Mouse (Mus musculus) limb, embryonic 13.5 days (tissue): ENCODE data around the gene Cntn4. TPM values are rescaled to one million over a fixed set of nuclear protein-coding genes. Genes with fewer than 3 reads are reported as not detected.

Experiments
- ATAC-seq: fragments of 200-750 bp; cut with Nextera tagmentation; 2 replicates; pipeline ENCODE4 v1.8.0; 2017; ENCODE audit warnings: low read depth, moderate number of reproducible peaks, moderate TSS enrichment; ENCODE audit not compliant: low FRiP score
- H3K27ac ChIP-seq: fragments of 300-500 bp; sonication (generic); 2 replicates; pipeline ENCODE4 v1.5.1; 2015; ENCODE audit warnings: inconsistent platforms, mild to moderate bottlenecking, moderate library complexity
- H3K27me3 ChIP-seq: fragments of 300-500 bp; sonication (generic); 2 replicates; pipeline ENCODE4 v1.6.1; 2015; ENCODE audit warnings: mild to moderate bottlenecking, inconsistent platforms
- H3K36me3 ChIP-seq: fragments of 300-500 bp; sonication (generic); 2 replicates; pipeline ENCODE4 v1.6.1; 2015; ENCODE audit warnings: inconsistent platforms, mild to moderate bottlenecking, moderate library complexity
- H3K4me1 ChIP-seq: fragments of 300-500 bp; sonication (generic); 2 replicates; pipeline ENCODE4 v1.6.1; 2015; ENCODE audit warnings: inconsistent platforms
- H3K4me2 ChIP-seq: fragments of 300-500 bp; sonication (generic); replicated peaks from 2 replicates; pipeline ENCODE4 v1.6.1; 2015; ENCODE audit warnings: inconsistent platforms, mild to moderate bottlenecking, moderate library complexity
- H3K4me3 ChIP-seq: fragments of 300-500 bp; sonication (generic); 2 replicates; pipeline ENCODE4 v1.5.1; 2015; ENCODE audit warnings: moderate library complexity, mild to moderate bottlenecking, inconsistent platforms
- H3K9ac ChIP-seq: fragments of 300-500 bp; sonication (generic); 2 replicates; pipeline ENCODE4 v1.6.1; 2015; ENCODE audit warnings: mild to moderate bottlenecking, inconsistent platforms
- H3K9me3 ChIP-seq: fragments of 300-500 bp; sonication (generic); 2 replicates; pipeline ENCODE4 v1.6.1; 2016; ENCODE audit warnings: inconsistent platforms
- WGBS: fragments of 180-500 bp; shearing (Covaris S2); methylation state at CpG from one replicate; pipeline ENCODE4 v1.1.7; 2015; 5-methylcytosine and 5-hydroxymethylcytosine counted together
- polyA plus RNA-seq: library from polyadenylated mRNA; unstranded; fragments of >200 nt; fragmentation: Nextera tagmentation; extraction: Ambion mirVana; gene quantifications from 2 replicates; pipeline ENCODE4 v1.2.1, GENCODE M21; 2015

The Cntn4 gene
- polyA plus RNA-seq, 1 experiment from 2014 or later = 1.8 TPM

GRCm38 (mm10) chr6:106481533-106481932 is 804.1 kb downstream of the Cntn4 start:
- H3K27me3 ChIP-seq = no peaks in the 10 kb centered on the region
- H3K36me3 ChIP-seq = no peaks in the 10 kb centered on the region
- ATAC-seq = no peak
- no peaks in the 10 kb centered on the region for H3K4me1 ChIP-seq
- H3K27ac ChIP-seq = no peak overlapping the region
- H3K4me3 ChIP-seq = no peak overlapping the region
- no peak overlapping the region for H3K9ac ChIP-seq
- no peaks in the 10 kb centered on the region for H3K9me3 ChIP-seq
- H3K4me2 ChIP-seq = no peak overlapping the region
- WGBS = 95% methylated on average over 1 of the region's 1 CpGs

GRCm38 (mm10) chr6:106496303-106496702 is 818.8 kb downstream of the Cntn4 start:
- no peaks in the 10 kb centered on the region for H3K9me3 ChIP-seq
- H3K9ac ChIP-seq = no peak overlapping the region
- H3K27ac ChIP-seq = no peak overlapping the region
- no peak overlapping the region for H3K4me2 ChIP-seq
- H3K36me3 ChIP-seq = no peaks in the 10 kb centered on the region
- no peaks in the 10 kb centered on the region for H3K4me1 ChIP-seq
- ATAC-seq = no peak
- H3K27me3 ChIP-seq = no peaks in the 10 kb centered on the region
- 47% methylated on average over 3 of the region's 3 CpGs for WGBS
- no peak overlapping the region for H3K4me3 ChIP-seq

- Histone ChIP-seq H3K27ac (no peak overlapping the region), H3K4me1 (no peaks in the 10 kb centered on the region), H3K9ac (no peak overlapping the region), H3K27me3 (no peaks in the 10 kb centered on the region), H3K9me3 (no peaks in the 10 kb centered on the region), H3K4me2 (no peak overlapping the region), H3K4me3 (no peak overlapping the region), H3K36me3 (no peaks in the 10 kb centered on the region)
- no peak for ATAC-seq
- 71% methylated on average over 3 of the region's 3 CpGs for WGBS
These were observed 821.7 kb downstream of the Cntn4 start for GRCm38 (mm10) chr6:106499166-106499565.

GRCm38 (mm10) chr6:106503961-106504360 is 826.5 kb downstream of the Cntn4 start:
- Histone ChIP-seq H3K36me3 (no peaks in the 10 kb centered on the region), H3K4me3 (no peak overlapping the region), H3K4me2 (no peak overlapping the region), H3K4me1 (no peaks in the 10 kb centered on the region), H3K9me3 (no peaks in the 10 kb centered on the region), H3K9ac (no peak overlapping the region), H3K27me3 (no peaks in the 10 kb centered on the region), H3K27ac (no peak overlapping the region)
- 38% methylated on average over 9 of the region's 9 CpGs for WGBS
- ATAC-seq = no peak

- 65% methylated on average over 1 of the region's 1 CpGs for WGBS
- H3K4me1 ChIP-seq = no peaks in the 10 kb centered on the region
- no peak overlapping the region for H3K4me2 ChIP-seq
- no peak overlapping the region for H3K27ac ChIP-seq
- H3K4me3 ChIP-seq = no peak overlapping the region
- no peaks in the 10 kb centered on the region for H3K27me3 ChIP-seq
- no peak for ATAC-seq
- H3K9ac ChIP-seq = no peak overlapping the region
- H3K36me3 ChIP-seq = no peaks in the 10 kb centered on the region
- H3K9me3 ChIP-seq = no peaks in the 10 kb centered on the region
These were observed 842.9 kb downstream of the Cntn4 start for GRCm38 (mm10) chr6:106520367-106520766.

- H3K27me3 ChIP-seq = no peaks in the 10 kb centered on the region
- H3K4me2 ChIP-seq = no peak overlapping the region
- H3K9me3 ChIP-seq = no peaks in the 10 kb centered on the region; the same call in 1 of the 2 replicates
- no peak overlapping the region for H3K27ac ChIP-seq
- H3K4me3 ChIP-seq = no peak overlapping the region
- H3K4me1 ChIP-seq = no peaks in the 10 kb centered on the region
- no peaks in the 10 kb centered on the region for H3K36me3 ChIP-seq
- no peak overlapping the region for H3K9ac ChIP-seq
- ATAC-seq = no peak
These were observed 866.0 kb downstream of the Cntn4 start for GRCm38 (mm10) chr6:106543500-106543899.

GRCm38 (mm10) chr6:106561649-106562048 is 884.2 kb downstream of the Cntn4 start:
- H3K27me3 ChIP-seq = no peaks in the 10 kb centered on the region
- WGBS = 69% methylated on average over 6 of the region's 6 CpGs
- no peaks in the 10 kb centered on the region for H3K4me1 ChIP-seq
- H3K4me2 ChIP-seq = no peak overlapping the region
- ATAC-seq = no peak
- H3K9me3 ChIP-seq = no peaks in the 10 kb centered on the region
- H3K4me3 ChIP-seq = no peak overlapping the region
- no peak overlapping the region for H3K27ac ChIP-seq
- no peaks in the 10 kb centered on the region for H3K36me3 ChIP-seq
- H3K9ac ChIP-seq = no peak overlapping the region

GRCm38 (mm10) chr6:106565316-106565715 is 887.9 kb downstream of the Cntn4 start:
- Histone ChIP-seq H3K4me1 (no peaks in the 10 kb centered on the region), H3K4me3 (no peak overlapping the region), H3K27ac (no peak overlapping the region), H3K36me3 (no peaks in the 10 kb centered on the region), H3K27me3 (no peaks in the 10 kb centered on the region), H3K4me2 (no peak overlapping the region), H3K9ac (no peak overlapping the region), H3K9me3 (no peaks in the 10 kb centered on the region)
- ATAC-seq = no peak
- 82% methylated on average over 7 of the region's 7 CpGs for WGBS

GRCm38 (mm10) chr6:106565769-106566459 is 888.5 kb downstream of the Cntn4 start:
- Histone ChIP-seq H3K27me3 (no peaks in the 10 kb centered on the region), H3K9me3 (no peaks in the 10 kb centered on the region), H3K4me3 (no peak overlapping the region), H3K36me3 (no peaks in the 10 kb centered on the region), H3K4me2 (no peak overlapping the region), H3K27ac (no peak overlapping the region), H3K9ac (no peak overlapping the region), H3K4me1 (no peaks in the 10 kb centered on the region)
- WGBS = 88% methylated on average over 3 of the region's 3 CpGs
- ATAC-seq = no peak

GRCm38 (mm10) chr6:106566929-106567621 is 889.6 kb downstream of the Cntn4 start:
- ATAC-seq = no peak
- Histone ChIP-seq H3K4me2 (no peak overlapping the region), H3K4me3 (no peak overlapping the region)

GRCm38 (mm10) chr6:106580124-106580523 is 902.7 kb downstream of the Cntn4 start:
- WGBS = 50% methylated on average over 5 of the region's 5 CpGs
- no peak overlapping the region for H3K4me2 ChIP-seq
- H3K4me3 ChIP-seq = no peak overlapping the region
- H3K36me3 ChIP-seq = no peaks in the 10 kb centered on the region
- H3K4me1 ChIP-seq = no peaks in the 10 kb centered on the region
- H3K27ac ChIP-seq = no peak overlapping the region
- no peak overlapping the region for H3K9ac ChIP-seq
- no peaks in the 10 kb centered on the region for H3K9me3 ChIP-seq
- ATAC-seq = no peak
- H3K27me3 ChIP-seq = no peaks in the 10 kb centered on the region

More at GRCm38 (mm10) chr6:106566929-106567621, 889.6 kb downstream of the Cntn4 start:
- WGBS = 61% methylated on average over 11 of the region's 11 CpGs
- no peaks in the 10 kb centered on the region for H3K9me3 ChIP-seq
- H3K4me1 ChIP-seq = no peaks in the 10 kb centered on the region
- H3K36me3 ChIP-seq = no peaks in the 10 kb centered on the region
- H3K27ac ChIP-seq = no peak overlapping the region
- no peak overlapping the region for H3K9ac ChIP-seq
- no peaks in the 10 kb centered on the region for H3K27me3 ChIP-seq

- no peak overlapping the region for H3K9ac ChIP-seq
- peak overlapping the region; percentile 46 for H3K4me2 ChIP-seq
- H3K9me3 ChIP-seq = no peaks in the 10 kb centered on the region
- H3K27ac ChIP-seq = no peak overlapping the region
- H3K4me3 ChIP-seq = peak overlapping the region; percentile 3; the same call in 1 of the 2 replicates
- no peak for ATAC-seq
- 14% methylated on average over 9 of the region's 9 CpGs for WGBS
- H3K27me3 ChIP-seq = peaks cover 11% of the 10 kb centered on the region; the same call in 1 of the 2 replicates
- peaks cover 9% of the 10 kb centered on the region for H3K4me1 ChIP-seq
- H3K36me3 ChIP-seq = no peaks in the 10 kb centered on the region
These were observed 916.3 kb downstream of the Cntn4 start for GRCm38 (mm10) chr6:106593756-106594155.
